In the genomic region with DNA sequence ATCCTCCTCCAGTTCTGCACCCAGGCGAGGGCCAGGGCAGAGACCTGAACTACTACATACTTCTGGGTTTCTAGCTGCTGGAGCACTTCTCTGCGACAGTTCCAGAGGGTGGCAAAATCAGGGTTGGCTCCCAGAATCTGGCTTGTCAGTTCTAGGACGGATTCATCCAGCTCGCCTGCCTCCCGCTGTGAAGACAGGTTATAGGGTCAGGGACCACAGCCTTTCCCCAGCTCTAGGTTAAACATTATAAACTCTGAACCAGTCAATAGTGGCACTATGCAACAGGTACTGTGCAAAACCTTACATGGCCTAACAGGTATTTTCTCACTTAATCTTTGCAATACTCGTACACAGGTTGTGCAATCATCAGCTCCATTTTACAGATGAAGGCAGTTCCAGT, we compare ENCODE assay signal across 8 mouse cellular contexts. TPM values are rescaled to one million over a fixed set of nuclear protein-coding genes. Genes with fewer than 3 reads are reported as not detected.
DNase-seq lines count a peak whose midpoint lies in the region; ATAC-seq and TF ChIP-seq lines count a peak whose summit lies in the region.

No protein-coding gene starts in this region.

- DNase-seq in thymus, adult 2 months, result peak; percentile 7
- DNase-seq in thymus, postnatal 4 days, result no peak
- DNase-seq in limb, embryonic 14.5 days (ENCODE audit: low spot score), result no peak
- DNase-seq in embryo, embryonic 10.5 days (ENCODE audit: low spot score), result no peak
- no peak for DNase-seq in retina, postnatal 1 day
- DNase-seq in gastrocnemius, postnatal 14 days, result no peak
- no peak for DNase-seq in adrenal gland, postnatal 14 days

- H3K4me2 ChIP-seq in hindbrain, embryonic 12.5 days (replicated peaks), result peak overlapping the region; percentile 54
- peak overlapping the region; percentile 68 for H3K4me2 ChIP-seq in limb, embryonic 14.5 days (replicated peaks; ENCODE audit: low read depth, low read length, severe bottlenecking)

- WGBS in thymus, adult 2 months, result 98% methylated on average over 6 of the region's 6 CpGs
- 75% methylated on average over 6 of the region's 6 CpGs for WGBS in hindbrain, embryonic 12.5 days
- WGBS in limb, embryonic 14.5 days, result 81% methylated on average over 6 of the region's 6 CpGs

- intact Hi-C loops in gastrocnemius, postnatal 14 days (cut with DNase I; ENCODE audit: low total_unique reads), result no loop called here

- ATAC-seq in hindbrain, embryonic 12.5 days (ENCODE audit: low FRiP score), result no peak
- ATAC-seq in limb, embryonic 14.5 days (ENCODE audit: low FRiP score, low read depth), result no peak

- H3K4me3 ChIP-seq in thymus, adult 2 months (ENCODE audit: control insufficient read depth, insufficient read depth, low read length), result no peak overlapping the region
- H3K4me3 ChIP-seq in hindbrain, embryonic 12.5 days, result peak overlapping the region; percentile 79
- peak overlapping the region; percentile 76 for H3K4me3 ChIP-seq in limb, embryonic 14.5 days (replicated peaks; ENCODE audit: low read length)

- H3K27ac ChIP-seq in thymus, adult 2 months (ENCODE audit: control insufficient read depth, insufficient read depth, low read length), result no peak overlapping the region; the same call in 1 of the 2 replicates
- H3K27ac ChIP-seq in hindbrain, embryonic 12.5 days, result no peak overlapping the region
- no peak overlapping the region for H3K27ac ChIP-seq in limb, embryonic 14.5 days (replicated peaks; ENCODE audit: low read depth, low read length)

- H3K9ac ChIP-seq in hindbrain, embryonic 12.5 days, result no peak overlapping the region; the same call in 1 of the 2 replicates
- no peak overlapping the region for H3K9ac ChIP-seq in limb, embryonic 14.5 days (ENCODE audit: low read depth, low read length, severe bottlenecking)

- no peak for TF ChIP-seq CTCF in thymus, adult 2 months (IDR thresholded peaks at IDR 0.05; ENCODE audit: borderline replicate concordance, control insufficient read depth, extremely low read depth, insufficient read depth, low read length, poor library complexity)

- no peaks in the 10 kb centered on the region for H3K27me3 ChIP-seq in thymus, adult 2 months (ENCODE audit: control insufficient read depth, insufficient read depth, low read length)
- H3K27me3 ChIP-seq in hindbrain, embryonic 12.5 days, result no peaks in the 10 kb centered on the region
- H3K27me3 ChIP-seq in limb, embryonic 14.5 days (ENCODE audit: control insufficient read depth, insufficient read depth, low read length), result no peaks in the 10 kb centered on the region

- peaks cover 22% of the 10 kb centered on the region for H3K4me1 ChIP-seq in thymus, adult 2 months (replicated peaks; ENCODE audit: control insufficient read depth, insufficient read depth, low read length)
- H3K4me1 ChIP-seq in hindbrain, embryonic 12.5 days, result 0 out of 2 replicates have a peak, but pooled peaks cover 13% of the 10 kb centered on the region
- H3K4me1 ChIP-seq in limb, embryonic 14.5 days (ENCODE audit: control insufficient read depth, insufficient read depth, low read length), result 0 out of 2 replicates have a peak, but pooled peaks cover 2% of the 10 kb centered on the region

- no peaks in the 10 kb centered on the region for H3K9me3 ChIP-seq in hindbrain, embryonic 12.5 days (replicated peaks)
- H3K9me3 ChIP-seq in limb, embryonic 14.5 days (ENCODE audit: control insufficient read depth, low read length), result no peaks in the 10 kb centered on the region

- H3K36me3 ChIP-seq in thymus, adult 2 months (ENCODE audit: control insufficient read depth, insufficient read depth, low read length), result 0 out of 2 replicates have a peak, but pooled peaks cover 3% of the 10 kb centered on the region
- H3K36me3 ChIP-seq in hindbrain, embryonic 12.5 days, result peaks cover 33% of the 10 kb centered on the region
- H3K36me3 ChIP-seq in limb, embryonic 14.5 days (ENCODE audit: control insufficient read depth, insufficient read depth, low read length), result peaks cover 30% of the 10 kb centered on the region

- no peak for TF ChIP-seq POLR2A in thymus, adult 2 months (IDR thresholded peaks at IDR 0.05; ENCODE audit: control insufficient read depth, extremely low read depth, insufficient read depth, low read length, poor library complexity)
- no peak for TF ChIP-seq POLR2A in limb, embryonic 14.5 days (IDR thresholded peaks at IDR 0.05; ENCODE audit: borderline replicate concordance, extremely low read depth, insufficient read depth, insufficient read length)

RNA-seq across cellular contexts. Expression of gene Rabggta, which starts 1.0 kb away (rescaled TPM):
- 80.5 and 84.9 TPM in 2 replicates for polyA plus RNA-seq in thymus, adult 2 months (2012; rRNA removed)
- 36.6 and 38.1 TPM in 2 replicates for polyA plus RNA-seq in hindbrain, embryonic 12.5 days (2016; fragmentation: Nextera tagmentation; extraction: Ambion mirVana)
- 41.7 and 53.5 TPM in 2 replicates for polyA plus RNA-seq in limb, embryonic 14.5 days (2012; rRNA removed)
- 20.4 and 23.0 TPM in 2 replicates for polyA plus RNA-seq in limb, embryonic 14.5 days (2014; fragmentation: Nextera tagmentation; extraction: Ambion mirVana)
- 1 to 10 TPM; 8.2 to 9.3 TPM for total RNA-seq in gastrocnemius, postnatal 14 days (2021)
- total RNA-seq in adrenal gland, postnatal 14 days (2021), result 19.5 and 21.1 TPM in 2 replicates

RNA-seq across cellular contexts. Expression of gene Tgm1, which starts 7.3 kb away (rescaled TPM):
- polyA plus RNA-seq in thymus, adult 2 months (2012; rRNA removed), result 7.2 and 8.2 TPM in 2 replicates
- 0.48 and 0.90 TPM in 2 replicates for polyA plus RNA-seq in hindbrain, embryonic 12.5 days (2016; fragmentation: Nextera tagmentation; extraction: Ambion mirVana)
- polyA plus RNA-seq in limb, embryonic 14.5 days (2012; rRNA removed), result 15.0 and 17.7 TPM in 2 replicates
- polyA plus RNA-seq in limb, embryonic 14.5 days (2014; fragmentation: Nextera tagmentation; extraction: Ambion mirVana), result 17.0 and 21.2 TPM in 2 replicates
- under 1 TPM; 0.16 to 0.35 TPM for total RNA-seq in gastrocnemius, postnatal 14 days (2021)
- 0.74 and 2.3 TPM in 2 replicates for total RNA-seq in adrenal gland, postnatal 14 days (2021)

RNA-seq across cellular contexts. Expression of gene Dhrs1, which starts 24.4 kb away (rescaled TPM):
- polyA plus RNA-seq in thymus, adult 2 months (2012; rRNA removed), result 78.9 and 93.5 TPM in 2 replicates
- polyA plus RNA-seq in hindbrain, embryonic 12.5 days (2016; fragmentation: Nextera tagmentation; extraction: Ambion mirVana), result 73.2 and 75.0 TPM in 2 replicates
- polyA plus RNA-seq in limb, embryonic 14.5 days (2012; rRNA removed), result 88.3 and 109 TPM in 2 replicates
- 82.0 and 89.7 TPM in 2 replicates for polyA plus RNA-seq in limb, embryonic 14.5 days (2014; fragmentation: Nextera tagmentation; extraction: Ambion mirVana)
- total RNA-seq in gastrocnemius, postnatal 14 days (2021), result 10 to 100 TPM; 28.5 to 30.2 TPM
- total RNA-seq in adrenal gland, postnatal 14 days (2021), result 81.5 and 93.6 TPM in 2 replicates

RNA-seq across cellular contexts. Expression of gene Nop9, which starts 24.4 kb away (rescaled TPM):
- polyA plus RNA-seq in thymus, adult 2 months (2012; rRNA removed), result 41.5 and 43.6 TPM in 2 replicates
- polyA plus RNA-seq in hindbrain, embryonic 12.5 days (2016; fragmentation: Nextera tagmentation; extraction: Ambion mirVana), result 42.0 and 47.5 TPM in 2 replicates
- polyA plus RNA-seq in limb, embryonic 14.5 days (2012; rRNA removed), result 23.5 and 30.5 TPM in 2 replicates
- 37.6 and 38.1 TPM in 2 replicates for polyA plus RNA-seq in limb, embryonic 14.5 days (2014; fragmentation: Nextera tagmentation; extraction: Ambion mirVana)
- total RNA-seq in gastrocnemius, postnatal 14 days (2021), result 10 to 100 TPM; 12.1 to 13.9 TPM
- total RNA-seq in adrenal gland, postnatal 14 days (2021), result 15.9 and 16.2 TPM in 2 replicates

RNA-seq across cellular contexts. Expression of gene Cideb, which starts 37.2 kb away (rescaled TPM):
- polyA plus RNA-seq in thymus, adult 2 months (2012; rRNA removed), result 1.8 and 2.7 TPM in 2 replicates
- 0.36 and 0.56 TPM in 2 replicates for polyA plus RNA-seq in hindbrain, embryonic 12.5 days (2016; fragmentation: Nextera tagmentation; extraction: Ambion mirVana)
- 2.1 and 2.6 TPM in 2 replicates for polyA plus RNA-seq in limb, embryonic 14.5 days (2012; rRNA removed)
- polyA plus RNA-seq in limb, embryonic 14.5 days (2014; fragmentation: Nextera tagmentation; extraction: Ambion mirVana), result 0.41 and 0.46 TPM in 2 replicates
- total RNA-seq in gastrocnemius, postnatal 14 days (2021), result not detected
- total RNA-seq in adrenal gland, postnatal 14 days (2021), result 1.7 and 22.1 TPM in 2 replicates
